Mouse (Mus musculus): ENCODE results near the gene Hmx2.

Gene Hmx2

DNA sequence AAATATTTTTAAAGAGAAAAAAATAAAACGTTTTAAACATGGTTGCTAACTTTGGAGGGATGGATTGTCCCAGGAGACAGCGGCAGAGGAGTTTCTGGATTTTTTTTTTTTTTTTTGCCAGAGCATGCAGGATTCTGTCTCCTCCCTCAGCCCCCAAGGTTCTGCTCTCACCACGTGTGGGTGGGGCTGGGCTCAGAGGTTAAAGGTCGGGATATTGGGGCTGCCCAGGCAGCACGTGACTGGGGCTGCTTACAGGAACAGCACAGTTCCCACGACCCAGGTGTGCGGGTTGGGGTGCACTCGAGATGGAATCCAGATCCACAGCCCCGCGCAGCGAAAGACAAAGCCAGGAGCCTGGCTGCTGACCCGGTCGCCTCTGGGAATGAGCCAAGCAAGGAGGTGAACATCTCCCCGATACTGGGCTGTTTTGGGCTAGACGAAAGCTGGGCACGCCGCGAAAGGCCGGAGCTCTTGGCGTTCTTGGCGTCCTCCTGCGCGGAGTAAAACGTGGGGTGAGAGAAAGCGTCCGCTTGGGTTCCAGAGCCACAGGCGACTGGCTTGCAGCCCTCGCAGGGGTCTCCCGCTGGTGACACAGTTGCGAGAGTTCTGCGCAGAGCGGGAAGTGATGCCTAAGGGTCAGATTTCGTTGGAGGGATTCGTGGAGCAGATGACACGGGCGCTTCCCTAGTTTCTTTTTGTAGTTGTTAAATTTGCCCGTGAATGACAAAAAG lies 8.1 kb downstream of the Hmx2 start:
- no peak for DNase-seq

DNA sequence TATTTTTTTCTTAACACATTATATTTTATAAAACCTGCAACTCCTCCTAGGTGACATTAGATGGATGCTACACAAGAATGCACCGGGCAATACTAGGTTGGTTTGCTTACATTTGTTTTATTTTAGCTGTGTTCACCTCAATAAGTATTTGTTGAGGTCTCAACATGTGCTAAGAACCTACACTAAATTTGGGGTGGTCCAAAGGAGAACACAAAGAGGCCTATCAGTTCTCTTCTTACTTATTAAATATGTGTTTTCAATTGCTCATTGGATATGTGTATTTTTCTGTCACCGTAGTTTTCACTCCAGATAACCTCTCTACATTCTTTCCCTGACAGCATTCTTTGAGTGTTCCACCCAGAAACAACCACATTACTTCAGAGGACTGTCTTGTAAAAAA lies 9.2 kb downstream of the Hmx2 start:
- no peak for DNase-seq

DNA sequence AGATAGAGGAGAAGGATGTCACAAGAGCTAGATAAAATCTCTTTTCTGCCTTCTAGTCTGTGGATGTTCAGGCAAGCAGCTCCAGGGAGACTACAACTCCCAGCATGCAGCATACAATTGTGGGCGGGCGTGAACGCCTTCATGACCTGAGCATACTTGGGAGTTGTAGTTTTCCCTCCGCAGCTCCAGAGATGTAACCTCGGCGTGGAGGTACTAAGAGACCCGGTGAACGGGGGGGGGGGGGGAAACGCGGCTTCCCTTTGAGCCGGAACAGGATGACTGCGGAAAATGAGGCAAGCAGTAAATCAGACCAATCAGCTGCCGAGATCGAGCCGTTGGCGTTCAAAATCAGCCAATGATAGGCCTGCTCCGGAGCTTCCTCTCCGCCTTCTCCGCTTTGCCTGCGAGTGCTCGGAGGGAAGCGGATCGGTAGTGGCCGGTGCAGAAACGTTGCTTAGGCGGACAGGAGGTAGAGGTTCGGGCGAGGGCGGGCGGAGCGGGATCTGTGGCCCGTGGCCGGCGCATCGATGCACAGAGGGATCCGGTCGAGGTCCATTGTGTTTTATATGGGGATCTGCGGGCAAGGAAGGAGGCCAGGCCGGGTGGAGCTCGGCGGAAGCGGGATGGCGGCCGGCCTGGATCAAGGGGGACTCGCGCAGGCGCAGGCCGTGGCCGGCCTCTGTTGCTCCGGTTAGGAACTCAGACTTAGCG lies 11.6 kb downstream of the Hmx2 start, which contains the start of gene Bub3:
TSS of gene Bub3 (plus strand) at position 237 of the 711 bp plus-strand sequence.
- peak; percentile 94 to 95 for DNase-seq

DNA sequence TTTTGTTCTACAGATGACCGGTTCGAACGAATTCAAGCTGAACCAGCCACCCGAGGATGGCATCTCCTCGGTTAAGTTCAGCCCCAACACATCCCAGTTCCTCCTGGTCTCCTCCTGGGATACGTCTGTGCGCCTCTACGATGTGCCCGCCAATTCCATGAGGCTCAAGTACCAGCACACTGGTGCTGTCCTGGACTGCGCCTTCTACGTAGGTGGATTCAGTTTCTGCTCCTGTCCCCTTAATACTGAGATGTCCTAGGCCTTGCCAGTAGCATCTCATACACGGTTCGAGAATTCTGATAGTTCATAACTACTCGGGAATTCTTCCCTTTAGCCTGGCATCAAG lies 12.1 kb downstream of the Hmx2 start:
- no peak for DNase-seq

DNA sequence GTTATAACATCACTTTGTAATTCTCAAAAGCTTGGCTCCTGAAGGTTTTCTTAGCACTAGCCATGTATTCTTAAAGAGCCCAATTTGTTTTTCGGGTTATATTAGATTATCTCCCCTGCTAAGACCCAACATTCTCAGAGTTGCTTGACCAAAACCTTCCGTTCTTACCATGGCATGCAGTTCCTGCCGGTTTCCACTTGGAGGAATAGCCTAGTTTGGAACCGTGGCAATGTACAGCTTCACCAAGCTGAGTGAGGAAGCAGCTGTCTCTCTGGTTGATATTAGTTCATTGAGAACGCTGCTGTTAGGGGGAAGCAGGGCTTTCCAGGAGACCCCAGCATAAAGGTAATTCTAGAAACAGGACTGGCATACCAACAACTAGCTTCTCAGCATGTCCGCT lies 26.7 kb downstream of the Hmx2 start:
- no peak for DNase-seq

DNA sequence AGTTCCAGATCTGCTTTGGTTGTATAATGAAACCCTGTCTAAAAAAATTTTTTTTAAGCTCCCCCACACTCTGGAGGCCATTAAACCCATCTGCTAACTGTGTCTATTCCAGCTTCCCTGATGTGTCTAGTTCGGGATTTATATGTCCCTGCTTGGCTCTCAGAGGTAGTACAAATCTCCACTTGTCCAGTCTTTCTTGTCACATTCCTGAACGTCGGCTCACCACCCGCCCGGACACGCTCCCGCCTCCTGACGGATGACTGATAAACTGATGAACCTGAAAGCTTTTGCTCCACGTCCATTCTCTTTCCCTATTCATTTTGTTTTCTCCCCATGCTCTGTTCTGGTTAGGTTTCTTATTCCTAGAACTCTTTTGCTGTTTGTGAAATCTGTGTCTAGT lies 33.6 kb downstream of the Hmx2 start:
- DNase-seq = no peak

DNA sequence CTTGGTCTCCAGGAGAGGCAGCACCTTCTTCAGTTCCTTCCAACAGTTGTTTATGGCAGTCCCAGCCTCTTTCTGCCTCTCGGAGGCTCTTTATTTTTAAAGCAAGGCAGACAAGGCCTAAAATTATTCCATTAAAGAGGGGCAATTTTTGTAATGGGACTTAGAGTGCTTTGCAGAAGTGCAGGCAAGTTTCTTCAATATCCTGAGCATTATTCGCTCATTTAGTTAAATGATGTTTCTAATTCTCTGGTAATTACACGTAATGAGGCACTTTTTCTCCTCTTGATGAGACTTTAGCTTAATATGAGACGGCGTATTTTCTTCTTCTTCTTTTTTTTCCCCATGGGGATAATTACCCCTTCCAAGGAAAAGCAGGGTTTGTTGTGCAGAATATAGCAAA lies 37.0 kb downstream of the Hmx2 start:
- DNase-seq = no peak

DNA sequence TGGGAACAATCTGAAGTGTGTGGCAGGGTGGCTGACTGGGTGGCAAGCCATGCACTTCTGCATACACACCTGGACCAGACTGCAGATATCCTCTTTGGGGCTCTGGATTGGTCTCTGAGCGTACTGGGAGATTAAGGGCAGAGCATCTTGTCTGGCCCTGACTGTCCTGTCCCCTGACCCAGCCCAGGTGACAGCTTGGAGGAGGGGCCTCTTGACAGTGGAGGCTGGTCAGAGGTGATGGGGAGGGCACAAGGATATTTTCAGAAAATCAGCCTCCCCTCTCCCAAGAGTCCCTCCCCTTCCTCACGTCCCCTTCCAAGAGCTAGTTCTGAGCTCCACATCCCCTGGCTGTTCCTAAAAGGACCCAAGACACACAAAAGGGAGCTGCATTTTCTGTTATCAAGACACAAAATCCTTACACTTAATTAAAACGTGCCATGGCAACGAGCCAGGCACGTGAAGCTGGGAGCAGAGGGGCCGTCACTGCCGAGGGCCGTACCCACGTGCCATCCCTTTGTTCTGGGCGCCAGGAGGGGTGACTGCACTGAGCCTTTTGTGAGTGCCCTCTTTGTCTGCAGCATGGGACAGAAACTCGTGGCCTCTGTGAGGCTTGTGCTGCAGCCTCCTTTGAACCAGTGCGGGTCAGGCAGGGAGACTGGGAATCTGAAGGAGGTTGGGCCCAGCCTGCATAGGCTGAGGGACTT lies 49.4 kb downstream of the Hmx2 start:
- DNase-seq = no peak

DNA sequence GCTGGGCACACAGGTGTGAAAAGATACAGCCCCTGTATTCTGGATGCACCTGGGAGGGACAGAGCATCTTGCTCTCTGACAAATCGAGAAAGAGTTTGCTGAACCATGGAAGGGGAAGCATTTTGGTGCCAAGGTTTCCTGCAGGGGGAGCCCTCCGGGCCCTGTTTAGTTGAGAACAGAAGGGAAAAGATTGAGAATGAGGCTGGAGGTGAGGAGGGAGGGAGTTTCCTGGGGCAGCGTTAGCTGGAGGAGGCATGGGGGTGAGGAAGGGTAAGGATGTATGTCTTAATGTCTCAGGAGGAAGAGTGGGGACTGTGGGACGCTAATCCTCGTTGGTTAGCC lies 49.9 kb downstream of the Hmx2 start:
- peak in 1 of 2 experiments; percentile 13 for DNase-seq

DNA sequence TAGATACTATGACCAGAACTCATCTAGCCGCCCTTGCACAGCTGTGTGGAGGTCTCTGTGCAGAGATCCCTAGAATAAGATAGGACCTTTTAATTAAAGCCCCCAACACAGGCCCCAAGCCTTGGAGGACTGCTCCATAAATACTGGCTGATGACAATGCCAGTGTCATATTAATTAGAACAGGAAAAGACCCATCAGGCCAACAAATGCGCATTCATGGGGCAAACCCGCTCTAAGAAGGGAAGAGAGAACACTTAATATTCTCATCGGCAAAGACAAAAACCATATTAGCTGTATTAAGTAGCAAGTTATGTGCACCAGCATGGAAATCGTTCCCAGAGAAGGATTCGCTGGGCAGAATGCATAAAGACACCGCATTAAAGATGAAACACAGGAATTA lies 53.5 kb downstream of the Hmx2 start:
- no peak for DNase-seq

DNA sequence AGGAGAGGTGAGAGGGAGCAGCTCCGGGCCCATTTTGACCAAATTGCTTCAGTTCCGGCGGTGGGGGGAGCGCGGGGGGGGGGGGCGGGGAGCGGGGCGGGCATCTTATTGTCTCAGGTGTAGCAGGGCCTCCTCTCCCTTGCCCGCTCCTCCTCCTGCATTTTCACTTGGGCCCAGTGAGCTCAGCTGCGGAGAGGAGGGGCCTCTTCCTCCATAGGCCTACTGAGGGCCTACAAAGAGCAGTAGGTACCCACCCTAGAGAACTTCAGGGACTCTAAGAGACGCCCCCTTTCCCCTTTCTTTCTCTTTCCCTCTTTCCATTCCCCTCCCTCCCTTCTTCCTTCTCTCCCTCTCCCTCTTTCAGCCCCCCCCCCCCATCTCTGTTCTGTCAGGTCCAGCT lies 54.6 kb downstream of the Hmx2 start:
- no peak for DNase-seq

DNA sequence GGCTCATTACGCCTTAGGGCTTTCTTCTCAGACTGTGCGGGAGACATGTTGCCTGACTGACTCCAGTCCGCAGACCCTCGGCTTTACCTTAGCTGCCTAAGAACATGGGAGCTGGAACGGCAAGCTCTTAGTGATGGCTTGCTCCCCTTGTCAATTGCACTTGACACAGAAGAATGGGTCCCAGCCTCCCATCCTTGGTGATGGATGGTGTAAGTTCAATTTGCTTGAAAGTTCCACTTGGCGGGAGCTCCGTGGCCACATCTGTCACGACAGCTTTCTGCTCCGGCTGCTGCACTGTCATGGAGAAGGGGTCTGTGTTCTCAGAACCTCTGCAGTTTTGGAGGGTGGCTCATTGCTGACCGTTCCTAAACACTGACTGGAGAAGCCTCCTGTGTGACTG lies 56.4 kb downstream of the Hmx2 start:
- no peak for DNase-seq

DNA sequence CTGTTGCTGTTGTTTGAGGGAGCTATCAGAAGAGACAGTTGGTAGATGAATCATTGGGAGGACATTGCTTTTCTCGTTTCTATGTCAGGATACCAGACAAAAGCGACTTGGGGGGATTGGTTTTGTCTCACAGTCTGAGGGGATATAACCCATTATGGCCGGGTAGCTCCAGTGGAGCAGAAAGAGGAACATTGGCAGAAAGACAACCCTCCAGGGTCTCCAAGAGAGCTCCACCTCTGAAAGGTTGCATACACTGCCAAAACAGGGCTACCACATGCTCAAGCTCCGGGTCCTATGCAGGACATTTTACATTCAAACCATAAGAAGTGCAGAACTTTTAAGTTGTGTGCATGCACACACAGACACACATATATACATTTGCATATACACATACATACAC lies 56.9 kb downstream of the Hmx2 start:
- no peak for DNase-seq
